Mouse (Mus musculus): ENCODE data around the gene Kank1.

Kank1 gene

DNA sequence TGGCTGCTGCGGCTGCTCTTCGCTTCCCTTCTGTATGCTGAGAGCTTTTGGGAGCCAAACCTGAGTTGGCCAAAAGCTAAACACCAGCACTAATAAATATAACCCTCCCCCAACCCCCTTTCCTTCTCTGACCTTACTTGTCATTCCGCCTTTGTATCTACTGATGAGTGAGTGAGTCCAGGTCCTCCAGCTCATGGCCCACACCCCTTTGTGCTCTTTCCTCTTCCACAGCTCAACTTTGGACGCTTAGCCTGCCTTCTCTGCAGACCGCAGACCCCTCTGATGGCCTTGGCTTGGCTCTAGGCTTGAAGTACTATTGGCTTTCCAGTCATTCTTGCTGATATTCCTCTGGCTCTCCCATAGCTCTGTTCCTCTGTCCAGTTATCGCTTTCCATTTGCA is 16.4 kb downstream of the Kank1 start:
- no peak for DNase-seq (ENCODE audit: low spot score in 2 of 2)

DNA sequence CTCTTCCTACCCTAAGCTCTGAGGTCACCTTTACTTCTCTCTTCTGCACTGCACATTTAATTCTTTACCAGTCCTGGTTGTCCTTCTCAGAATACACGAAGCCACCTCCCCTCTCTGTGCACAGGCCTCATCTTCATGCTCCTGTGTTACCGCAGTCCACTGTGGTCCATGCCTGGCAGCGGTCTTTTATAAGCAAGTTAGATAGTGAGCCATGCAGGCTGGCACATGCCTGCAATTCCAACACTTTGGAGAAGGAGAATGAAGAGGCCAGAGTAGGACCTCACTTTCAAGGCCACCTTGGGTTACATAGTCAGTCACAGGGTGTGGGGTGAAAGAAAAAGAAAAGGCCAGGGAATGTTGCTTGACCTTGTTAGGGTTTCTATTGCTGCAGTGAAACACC is 16.9 kb downstream of the Kank1 start:
- DNase-seq (ENCODE audit: low spot score in 2 of 2): no peak

DNA sequence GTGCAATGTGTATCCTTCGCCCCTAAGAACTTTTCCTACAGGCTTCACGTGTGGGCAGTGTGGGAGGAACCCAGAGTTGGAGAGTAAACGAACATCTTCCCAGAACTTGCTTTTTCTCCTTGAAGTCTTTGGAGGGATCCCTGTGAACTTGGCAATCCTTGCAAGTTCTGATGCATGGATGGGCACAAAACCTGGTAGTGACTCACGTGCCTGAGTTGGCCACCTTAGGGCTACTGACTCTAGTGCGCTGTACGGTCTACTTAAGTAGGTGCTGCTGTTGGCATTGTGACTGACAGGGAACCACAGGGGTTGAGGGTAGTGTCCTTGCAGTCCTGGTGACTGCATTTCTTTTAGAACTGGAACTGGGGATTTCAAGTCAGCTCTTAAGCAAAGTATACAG is 21.5 kb downstream of the Kank1 start:
- DNase-seq (ENCODE audit: low spot score in 2 of 2): no peak

DNA sequence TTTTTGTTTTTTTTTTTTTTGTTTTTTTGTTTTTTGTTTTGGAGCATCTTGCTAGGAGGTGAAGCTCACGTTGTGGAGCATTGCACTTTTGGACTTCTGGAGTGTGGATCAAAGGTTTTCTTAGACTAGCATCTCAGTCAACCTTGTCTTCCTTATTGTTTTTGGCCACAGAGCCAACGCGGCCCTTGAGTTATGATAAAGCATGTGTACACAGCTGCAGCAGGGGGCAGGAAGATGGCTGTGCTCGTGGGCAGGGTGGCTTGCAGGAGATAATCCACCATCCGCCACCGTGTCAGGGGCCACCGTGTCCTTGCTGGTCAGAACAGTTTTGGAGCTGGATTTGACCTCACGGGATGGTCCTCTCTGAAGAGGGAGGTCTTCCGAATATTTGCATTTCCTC is 29.4 kb downstream of the Kank1 start:
- DNase-seq (ENCODE audit: low spot score in 2 of 2): no peak

DNA sequence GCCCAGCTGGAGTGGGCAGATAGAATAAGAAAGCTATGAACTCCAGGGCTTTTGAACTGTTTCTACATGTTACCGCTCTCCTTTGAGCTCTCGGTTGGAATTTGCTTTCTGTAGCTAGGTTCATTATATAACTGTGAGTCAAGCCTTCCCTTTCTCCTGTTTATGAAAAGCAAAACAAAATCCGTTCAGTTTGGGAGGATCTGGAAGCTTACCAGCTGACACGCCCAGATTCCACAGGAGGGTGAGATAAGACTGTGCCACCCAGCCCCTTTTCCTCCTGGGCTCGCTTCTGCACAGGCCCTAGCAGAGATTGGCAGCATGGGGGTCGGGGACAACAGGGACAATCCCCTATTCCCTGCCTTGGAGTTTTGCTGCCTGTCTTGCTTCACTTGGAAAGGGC is 30.5 kb downstream of the Kank1 start:
- DNase-seq (ENCODE audit: low spot score in 2 of 2): peak in 1 of 2 experiments; percentile 11

DNA sequence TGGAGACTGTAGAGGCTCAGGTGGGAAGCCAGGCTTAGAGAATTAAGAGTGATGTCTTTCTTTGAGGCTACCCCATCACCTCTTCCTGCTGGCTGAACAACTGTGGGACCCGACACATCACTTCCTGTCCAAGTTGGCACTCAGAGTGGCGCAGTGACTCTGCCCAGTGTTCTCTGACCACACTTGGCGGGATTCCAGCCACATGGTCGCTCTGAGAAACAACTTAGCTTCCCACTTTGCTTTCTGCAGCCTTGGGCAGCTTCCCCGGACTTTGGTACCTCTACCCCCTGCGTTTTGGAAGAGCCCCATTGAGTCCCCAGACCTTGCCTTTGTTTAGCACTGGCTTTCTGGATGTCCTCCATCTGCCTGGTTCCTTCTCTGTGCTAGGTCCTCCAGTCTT is 31.8 kb downstream of the Kank1 start:
- DNase-seq (ENCODE audit: low spot score in 2 of 2): peak; percentile 3 to 53

DNA sequence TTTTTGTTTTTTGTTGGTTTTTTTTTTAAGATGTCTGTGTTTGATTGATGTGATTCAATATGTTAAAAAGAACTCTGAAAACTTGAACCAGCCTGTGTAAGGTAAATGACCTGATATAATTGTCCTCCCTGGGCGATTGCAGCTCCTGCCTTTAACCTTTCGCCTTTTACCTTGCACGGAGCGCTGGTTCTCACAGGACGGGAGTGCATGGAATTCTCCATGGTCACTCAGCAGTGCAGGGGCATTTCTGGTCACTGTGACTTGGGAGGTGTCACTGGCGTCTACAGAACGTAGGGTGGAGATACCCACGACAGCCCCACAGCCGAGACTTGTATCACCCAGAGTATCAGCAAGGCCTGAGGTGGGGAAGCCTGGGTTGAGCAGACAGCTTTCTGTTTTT is 34.8 kb downstream of the Kank1 start:
- DNase-seq (ENCODE audit: low spot score in 2 of 2): no peak

DNA sequence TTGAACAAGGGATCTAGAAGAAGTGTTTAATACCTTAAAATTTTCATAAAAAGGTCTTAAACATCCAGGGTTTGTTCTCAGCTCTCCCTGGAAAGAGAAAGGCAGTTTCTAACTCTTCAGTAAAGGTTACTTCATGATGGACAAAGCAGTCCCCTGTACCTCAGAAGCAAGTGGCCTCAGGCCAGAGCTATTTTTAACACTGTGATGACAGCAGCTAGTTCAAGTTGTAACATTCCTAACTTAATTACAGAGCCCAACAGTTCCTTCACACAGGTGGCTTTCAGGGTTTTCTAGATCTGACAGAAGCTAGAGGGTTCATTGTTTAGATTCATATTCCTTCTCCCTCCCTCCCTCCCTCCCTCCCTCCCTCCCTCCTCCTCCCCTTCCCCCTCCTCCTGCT is 36.4 kb downstream of the Kank1 start:
- DNase-seq (ENCODE audit: low spot score in 2 of 2): no peak

DNA sequence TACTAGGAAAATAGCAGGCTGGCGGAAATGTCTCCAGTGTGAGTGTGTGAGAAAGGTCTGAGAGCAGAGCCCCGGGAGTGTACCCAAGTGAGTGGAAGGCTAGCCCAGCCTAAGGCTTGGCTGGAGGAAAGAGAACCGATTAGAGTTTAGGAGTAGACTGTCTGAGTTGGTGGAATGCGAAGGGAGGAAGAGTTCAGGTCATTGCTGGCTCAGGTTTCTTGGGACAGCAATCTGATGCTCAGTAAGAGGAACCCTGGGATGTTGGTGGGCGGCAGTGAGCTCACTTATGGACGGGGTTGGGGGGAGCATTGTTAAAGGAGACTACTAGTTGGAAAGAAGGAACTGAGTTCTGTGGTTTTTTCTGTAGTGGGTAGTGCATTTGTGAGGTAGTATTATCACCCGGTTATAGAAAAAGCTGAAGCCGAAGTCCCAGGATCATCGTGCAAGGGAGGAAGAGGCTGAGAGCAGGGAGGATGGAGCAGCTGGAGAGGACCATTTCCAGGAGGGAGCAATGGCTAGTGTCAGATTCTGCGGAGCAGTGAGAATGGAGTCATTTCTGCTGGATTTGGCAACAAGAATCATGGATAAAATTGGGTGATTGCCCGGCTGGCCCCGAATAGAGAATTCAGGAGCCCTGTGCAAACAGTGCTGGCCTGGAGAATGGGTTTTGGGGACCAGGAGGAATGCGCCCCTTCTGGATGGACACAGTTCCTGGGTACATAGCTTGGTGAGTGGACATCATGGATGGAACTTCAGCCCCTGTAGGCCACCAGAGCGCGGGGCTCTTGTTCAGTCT is 40.0 kb downstream of the Kank1 start:
- DNase-seq (ENCODE audit: low spot score in 2 of 2): no peak

DNA sequence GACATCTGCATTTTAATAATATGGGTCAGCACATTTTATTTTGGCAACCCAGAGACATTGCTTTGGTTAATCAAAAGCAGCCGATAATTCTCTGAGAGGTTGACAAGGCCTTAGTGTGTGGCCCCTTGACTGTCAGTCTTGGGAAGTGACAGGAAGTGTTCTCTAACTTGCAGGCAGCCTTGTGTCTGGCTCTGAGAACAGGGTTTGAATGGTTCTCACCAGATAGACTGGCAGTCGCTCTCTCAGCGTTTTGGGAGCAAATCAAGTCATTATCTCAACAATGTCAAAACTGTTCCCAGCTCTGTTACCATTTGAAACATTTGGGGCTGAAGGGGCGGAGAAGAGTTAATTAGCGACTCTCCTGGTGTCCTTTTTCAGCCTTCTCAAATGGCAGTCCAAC is 41.0 kb downstream of the Kank1 start:
- DNase-seq (ENCODE audit: low spot score in 2 of 2): no peak

DNA sequence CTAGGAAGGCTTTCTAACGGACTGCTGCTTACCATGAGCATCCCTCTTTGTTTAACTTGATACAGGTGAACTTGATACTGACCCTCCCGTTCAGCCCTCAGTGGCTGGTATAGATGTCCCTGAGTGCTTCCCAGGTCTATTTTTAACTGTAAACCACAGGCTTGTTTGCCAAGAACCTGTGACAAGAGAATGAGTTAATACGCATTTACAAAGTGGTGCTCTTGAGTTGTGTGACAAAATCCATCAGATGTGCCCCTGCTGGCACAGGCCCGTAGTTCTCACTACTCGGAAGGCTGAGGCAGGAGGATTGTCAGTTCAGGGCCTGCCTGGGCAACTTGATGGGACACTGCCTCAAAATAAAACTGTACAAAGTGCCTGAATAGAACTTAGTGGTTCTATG is 42.8 kb downstream of the Kank1 start:
- DNase-seq (ENCODE audit: low spot score in 2 of 2): no peak

DNA sequence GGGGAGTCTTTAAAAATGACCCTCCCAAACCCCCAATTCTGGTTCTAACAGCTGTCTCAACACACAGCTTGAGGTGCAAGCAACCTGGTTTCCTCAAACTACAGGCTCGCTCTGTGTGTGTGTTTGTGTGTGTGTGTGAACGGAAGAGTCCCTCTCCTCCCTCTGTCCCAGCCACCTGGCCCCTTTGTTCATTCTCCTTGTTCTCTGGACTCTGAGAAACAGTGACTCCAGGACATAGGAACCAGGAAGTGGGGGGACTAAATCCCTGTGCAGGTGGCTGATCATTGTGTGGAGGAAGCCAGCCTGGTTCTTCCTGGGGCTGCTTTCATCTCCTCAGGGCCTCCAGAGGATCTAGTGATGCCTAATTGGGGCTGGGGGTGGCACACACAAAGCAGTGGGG is 46.9 kb downstream of the Kank1 start:
- DNase-seq (ENCODE audit: low spot score in 2 of 2): no peak

DNA sequence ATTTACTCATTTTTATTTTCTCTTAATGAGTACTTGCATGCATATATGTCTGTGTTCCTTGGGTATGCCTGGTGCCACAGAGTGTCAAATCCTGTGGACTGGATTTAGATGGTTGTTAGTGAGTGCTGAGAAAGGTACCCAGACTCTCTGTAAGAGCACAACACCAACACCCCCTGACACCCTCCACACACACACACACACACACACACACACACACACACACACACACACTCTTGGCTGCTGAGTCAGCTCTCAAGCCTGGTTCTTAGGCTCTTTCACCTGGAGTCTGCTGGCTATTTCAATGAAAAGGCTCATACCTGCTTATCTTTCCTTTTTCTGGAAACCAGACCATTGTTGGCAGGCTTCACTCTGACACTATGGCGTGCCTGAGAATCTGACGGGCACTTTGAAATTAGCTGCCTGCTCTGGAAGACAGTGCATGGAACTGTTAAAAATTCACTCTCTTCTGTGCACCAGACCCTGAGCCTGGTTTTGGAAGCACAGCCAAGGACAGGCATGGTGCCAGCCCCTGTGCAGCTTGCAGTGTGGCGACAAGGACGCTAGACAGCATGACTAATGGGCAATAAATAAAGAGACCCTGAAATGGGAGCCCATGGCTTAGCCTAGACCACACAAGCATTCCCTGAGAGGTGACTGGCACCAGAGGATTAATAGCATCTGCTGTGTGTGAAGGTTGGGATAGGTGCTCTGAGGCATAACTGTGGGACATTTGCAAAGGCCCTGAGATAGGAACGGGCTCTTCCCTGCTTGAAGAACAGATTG is 49.2 kb downstream of the Kank1 start:
- peak in 1 of 2 experiments; percentile 34 for DNase-seq (ENCODE audit: low spot score in 2 of 2)

DNA sequence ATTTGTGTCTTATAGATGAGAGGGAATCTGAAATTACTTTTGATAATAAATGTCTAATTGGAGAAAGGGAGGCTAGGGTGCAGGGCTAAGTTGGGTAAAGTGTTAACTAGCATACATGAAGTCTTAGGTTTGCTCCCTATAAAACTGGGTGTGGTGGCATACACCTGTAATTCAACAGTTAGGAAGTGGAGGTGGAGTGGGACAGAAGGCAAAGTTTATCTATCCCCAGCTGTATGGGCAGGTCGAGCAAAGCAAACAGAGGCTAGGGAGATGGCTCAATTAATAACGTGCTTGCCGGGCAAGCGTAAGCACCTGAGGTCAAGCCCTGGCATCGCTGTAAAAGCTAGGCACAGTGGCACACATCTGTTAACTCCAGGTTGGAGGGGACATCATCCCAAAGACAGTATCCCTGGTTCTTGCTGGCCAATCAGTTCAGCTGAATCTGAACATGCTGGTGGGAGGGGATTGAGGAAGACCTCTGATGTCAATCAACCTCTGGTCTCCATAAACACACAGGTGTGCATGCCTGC is 54.3 kb downstream of the Kank1 start:
- DNase-seq (ENCODE audit: low spot score in 2 of 2): no peak

DNA sequence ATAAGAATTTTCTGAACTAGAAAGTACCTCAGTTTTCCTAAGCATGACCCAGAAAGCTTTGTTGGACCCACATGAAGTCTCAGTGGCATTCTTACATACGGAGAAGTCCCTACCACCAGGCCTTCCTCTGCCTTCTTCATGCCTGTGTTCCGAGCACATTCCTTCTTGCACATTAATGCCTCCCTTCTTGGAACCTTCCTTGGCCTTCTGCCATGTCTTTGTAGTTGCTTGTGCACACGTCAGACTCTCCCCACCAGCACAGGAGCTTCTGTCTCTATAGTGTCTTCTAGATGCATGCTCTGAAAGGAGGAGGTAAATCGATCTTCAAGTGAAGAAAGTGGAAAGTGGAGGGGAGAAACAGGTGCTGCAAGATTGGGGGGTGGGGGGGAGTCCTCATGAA is 58.4 kb downstream of the Kank1 start:
- no peak for DNase-seq (ENCODE audit: low spot score in 2 of 2)

DNA sequence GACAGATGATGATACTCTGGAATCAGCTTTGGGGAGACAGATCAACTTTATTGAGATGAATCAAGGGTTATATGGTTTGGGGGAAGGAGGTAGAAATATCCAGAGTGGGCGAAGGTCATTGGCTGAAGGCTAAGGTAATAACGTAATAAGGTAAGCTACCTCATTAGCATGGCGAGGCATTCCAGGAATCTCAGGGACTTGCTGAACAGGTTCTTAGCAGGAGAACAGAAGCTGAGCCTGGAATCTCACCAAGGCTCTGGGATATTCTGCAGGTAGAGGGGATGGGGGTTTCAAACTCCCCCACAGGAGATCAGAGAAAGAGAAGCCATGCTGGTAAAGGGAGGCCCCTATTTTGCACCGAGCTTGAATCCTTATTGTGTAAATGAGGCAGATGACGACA is 60.5 kb downstream of the Kank1 start:
- no peak for DNase-seq (ENCODE audit: low spot score in 2 of 2)

DNA sequence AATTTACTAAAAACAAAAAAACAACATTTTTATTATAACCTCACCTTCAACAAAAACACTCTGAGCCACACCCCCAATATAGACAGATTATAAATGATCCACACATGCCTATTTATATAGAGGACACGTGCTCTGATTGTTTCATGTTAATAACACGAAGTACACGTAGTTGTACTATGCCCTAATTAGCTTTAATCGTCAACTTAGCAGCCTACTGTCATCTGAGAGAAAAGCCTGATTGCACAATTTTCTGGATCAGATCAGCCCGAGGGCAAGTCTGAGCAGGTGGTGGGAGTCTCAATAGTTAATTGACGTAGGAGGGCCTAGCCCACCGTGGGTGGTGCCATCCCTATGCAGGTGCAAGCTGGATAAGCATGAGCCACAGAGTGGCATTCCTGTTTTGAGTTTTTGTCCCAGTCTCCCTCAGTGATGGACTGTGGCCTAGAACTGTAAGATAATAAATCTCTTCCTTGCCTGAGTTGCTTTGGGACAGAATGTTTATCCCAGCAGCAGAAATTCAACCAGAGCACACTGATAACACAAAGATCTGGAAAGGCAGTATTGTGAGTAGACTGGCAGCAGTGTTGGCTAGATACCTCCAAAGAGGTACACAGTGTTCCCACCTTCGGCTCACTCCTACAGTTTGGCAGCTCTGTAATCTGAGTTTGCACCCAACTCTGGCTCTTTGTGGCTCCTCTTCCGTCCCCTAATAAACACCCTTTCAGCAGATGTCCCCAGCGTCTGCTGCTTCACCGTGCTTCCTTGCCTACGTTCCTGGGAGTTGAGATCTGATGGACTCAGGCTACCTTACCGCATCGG is 63.3 kb downstream of the Kank1 start:
- no peak for DNase-seq (ENCODE audit: low spot score in 2 of 2)

DNA sequence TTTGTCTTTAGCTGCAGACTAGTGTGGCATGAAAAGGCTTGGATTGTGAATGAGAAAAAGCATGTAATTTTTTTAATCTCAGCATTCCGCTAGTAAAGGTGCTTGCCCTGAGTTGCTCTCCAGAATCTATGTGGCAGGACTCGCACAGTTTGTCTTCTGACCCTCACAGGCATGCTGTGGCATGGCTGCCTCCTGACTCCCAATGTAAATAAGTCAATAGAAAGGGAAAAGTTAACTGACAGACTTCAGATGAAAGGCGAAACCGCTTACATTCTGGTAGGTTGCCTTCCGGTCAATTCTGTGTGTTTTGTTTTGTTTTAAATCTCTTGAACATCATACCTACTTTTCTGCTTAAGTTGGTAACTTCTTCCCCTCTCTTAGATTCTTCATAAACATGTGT is 64.4 kb downstream of the Kank1 start:
- DNase-seq (ENCODE audit: low spot score in 2 of 2): no peak

DNA sequence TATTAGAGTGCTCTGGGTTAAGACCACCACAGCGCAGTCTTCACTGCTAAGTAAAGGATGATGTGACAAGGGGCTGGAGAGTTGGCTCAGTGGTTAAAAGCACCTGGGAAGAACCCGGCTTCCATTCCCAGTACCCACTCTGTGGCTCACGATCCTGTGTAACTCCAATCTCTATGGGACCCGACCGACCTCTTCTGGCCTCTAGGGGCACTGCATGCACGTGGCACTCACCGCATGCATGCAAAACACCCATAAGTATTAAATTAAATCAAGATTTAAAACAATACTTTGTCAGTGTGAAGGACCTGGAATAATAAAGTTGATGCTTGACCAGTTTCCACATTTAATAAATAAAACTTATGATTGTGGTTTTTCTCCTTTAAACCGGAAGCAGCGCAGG is 69.5 kb downstream of the Kank1 start:
- DNase-seq (ENCODE audit: low spot score in 2 of 2): no peak

DNA sequence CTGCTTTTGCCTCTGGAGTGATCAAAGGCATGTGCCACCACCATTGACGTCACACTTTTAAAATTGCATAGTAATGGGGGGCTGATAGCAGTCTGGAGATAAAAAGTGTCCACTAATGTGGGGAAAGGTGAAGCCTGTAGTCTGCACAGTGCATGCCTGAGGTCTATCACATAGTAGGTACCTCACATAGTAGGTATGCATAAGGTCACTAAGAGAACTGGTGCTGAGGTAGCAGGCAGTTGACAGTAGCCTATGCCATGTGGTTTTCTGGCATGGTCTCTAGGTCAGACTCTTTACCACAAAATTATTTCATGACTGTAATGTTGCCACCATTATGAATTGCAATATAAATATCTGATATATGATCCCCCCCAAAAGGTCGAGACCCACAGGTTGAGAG is 71.4 kb downstream of the Kank1 start:
- DNase-seq (ENCODE audit: low spot score in 2 of 2): no peak

DNA sequence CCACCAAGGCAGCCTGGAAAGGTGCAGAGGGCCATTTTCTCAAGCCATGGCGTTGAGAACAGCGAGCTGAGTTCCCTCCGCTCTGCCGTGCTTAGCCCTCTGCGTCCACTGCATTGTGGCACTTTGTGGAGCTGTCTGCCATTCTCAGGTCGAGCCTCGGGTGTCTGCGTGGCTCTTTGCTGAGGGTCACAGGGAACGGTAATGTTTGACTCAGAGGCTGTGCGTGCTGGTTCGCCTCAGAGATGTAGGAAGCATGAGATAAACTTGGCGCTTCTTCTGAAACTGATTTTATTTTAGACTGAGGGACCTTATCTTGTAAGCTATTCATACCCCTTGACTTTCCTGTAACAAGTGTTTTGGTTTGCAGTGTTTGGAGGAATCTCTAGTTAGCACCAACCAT is 72.0 kb downstream of the Kank1 start:
- DNase-seq (ENCODE audit: low spot score in 2 of 2): no peak

DNA sequence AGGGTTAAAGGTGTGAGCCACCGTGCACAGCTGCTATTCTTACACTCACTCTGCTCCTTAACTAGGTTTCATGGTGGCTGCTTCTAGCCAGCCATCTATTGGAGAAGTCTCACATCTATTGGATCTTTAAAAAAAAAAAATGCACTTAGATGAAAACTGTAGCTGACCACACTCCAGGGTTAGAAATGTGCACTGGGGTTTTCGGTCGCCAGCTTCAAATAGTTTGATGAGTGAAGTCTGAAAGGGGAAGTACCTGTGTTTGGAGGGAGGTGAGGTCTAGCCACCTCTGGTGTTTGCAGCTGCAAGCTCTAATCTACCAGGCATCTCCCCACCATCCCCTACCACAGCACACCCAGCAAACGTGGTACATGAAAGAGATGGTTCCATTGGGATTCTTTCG is 74.2 kb downstream of the Kank1 start:
- no peak for DNase-seq (ENCODE audit: low spot score in 2 of 2)
